Mouse (Mus musculus): ENCODE data around the gene Samd13.

Gene Samd13

DNA sequence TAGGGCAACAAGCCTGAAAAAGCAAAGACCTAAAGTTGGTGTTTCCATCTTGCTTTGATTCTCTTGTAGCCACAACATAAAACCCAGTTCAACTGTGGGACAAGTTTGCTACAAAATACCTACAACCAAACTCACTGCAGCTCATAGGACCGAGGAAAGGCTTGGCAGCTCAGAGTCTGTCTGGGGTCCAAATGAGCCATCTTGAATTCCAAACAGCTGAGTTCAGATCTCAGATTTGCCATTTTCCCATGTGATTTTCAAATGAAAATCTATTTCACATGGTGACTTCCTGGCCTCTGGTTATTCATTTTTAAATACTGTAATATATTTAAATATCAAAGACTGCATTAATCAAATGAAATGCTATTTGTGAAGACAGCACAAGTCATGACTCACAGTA lies 10.3 kb downstream of the Samd13 start:
- intact Hi-C loops (cut with DNase I) = no loop called here

DNA sequence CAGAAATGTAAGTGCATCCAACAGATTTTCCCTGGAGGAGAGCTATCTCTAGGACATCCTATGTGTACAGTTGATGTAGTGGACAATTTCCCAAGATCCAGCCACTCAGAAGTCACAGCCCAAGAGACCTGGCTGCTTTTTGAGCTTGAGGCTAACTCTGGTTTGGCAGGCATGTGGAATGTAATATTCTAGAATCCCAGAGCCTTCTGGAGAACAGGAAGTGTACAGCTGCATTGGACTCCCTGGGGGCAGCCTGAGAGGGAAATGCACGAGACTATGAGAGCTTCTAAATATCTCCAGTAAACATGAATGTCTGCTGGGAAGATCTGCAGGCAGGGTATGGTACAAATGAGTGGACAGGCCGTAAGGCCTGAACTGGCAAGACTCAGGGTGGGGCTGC lies 14.3 kb downstream of the Samd13 start:
- intact Hi-C loops (cut with DNase I) = no loop called here

DNA sequence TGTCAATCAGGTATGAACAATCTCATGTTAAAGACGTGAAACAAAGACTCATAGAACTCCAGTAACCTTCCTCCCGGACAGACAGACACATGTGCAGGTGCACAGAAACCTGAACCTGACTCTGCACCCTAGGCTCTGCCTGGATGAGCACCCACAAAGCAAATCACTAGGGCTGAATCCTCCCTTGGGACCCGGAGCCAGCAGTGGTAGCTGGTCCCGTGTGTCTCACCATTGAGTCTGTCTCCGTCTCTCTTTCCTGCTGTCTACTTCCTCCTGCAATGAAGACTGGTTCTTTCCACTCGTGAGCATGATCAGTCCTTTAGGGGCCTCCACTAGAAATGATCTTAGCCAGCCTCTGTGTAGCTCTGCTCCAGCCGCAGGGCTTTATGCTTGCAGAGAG lies 23.5 kb downstream of the Samd13 start:
- intact Hi-C loops (cut with DNase I) = no loop called here

DNA sequence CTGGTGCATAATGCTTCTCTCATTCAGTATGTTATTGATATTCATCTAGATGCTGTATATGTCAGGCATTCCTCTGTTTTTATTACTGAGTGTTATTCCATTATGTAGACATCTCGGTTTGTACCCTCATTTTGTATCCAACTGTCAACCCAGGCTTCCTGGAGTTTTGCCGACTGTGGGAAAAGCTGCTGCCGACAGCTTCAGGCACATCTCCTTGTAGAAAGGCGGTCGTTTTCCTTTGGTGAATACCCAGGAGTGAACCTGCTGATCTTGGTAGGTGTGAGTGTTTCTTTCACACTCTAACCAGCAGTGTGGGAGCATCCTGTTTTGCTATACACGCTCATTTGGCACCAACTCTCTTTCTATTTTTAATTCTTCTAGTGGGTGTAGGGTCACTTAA lies 24.4 kb downstream of the Samd13 start:
- intact Hi-C loops (cut with DNase I) = no loop called here

DNA sequence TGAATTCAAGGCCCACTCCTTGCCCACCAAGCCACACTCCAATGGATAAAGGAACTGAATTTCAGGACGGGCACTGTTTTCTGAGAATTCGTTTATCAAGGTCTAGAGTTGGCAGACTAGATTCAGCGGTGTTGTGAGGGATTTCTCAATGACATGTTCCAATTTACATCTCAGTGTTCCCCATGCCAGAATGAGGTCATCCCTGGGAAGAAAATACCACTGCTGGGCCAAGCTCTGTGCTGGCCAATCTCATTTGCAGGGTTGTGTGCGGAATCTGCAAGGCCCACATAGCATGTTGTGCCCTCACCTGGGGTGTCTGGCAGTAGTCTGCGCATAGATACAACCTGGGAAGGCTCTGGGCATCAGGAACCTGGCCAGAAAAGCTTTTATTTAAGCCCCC lies 26.1 kb downstream of the Samd13 start:
- intact Hi-C loops (cut with DNase I) = loop anchor here (5.0 kb wide), 1 partner anchor 212 kb away; the partner anchor contains the start of gene Ctbs

DNA sequence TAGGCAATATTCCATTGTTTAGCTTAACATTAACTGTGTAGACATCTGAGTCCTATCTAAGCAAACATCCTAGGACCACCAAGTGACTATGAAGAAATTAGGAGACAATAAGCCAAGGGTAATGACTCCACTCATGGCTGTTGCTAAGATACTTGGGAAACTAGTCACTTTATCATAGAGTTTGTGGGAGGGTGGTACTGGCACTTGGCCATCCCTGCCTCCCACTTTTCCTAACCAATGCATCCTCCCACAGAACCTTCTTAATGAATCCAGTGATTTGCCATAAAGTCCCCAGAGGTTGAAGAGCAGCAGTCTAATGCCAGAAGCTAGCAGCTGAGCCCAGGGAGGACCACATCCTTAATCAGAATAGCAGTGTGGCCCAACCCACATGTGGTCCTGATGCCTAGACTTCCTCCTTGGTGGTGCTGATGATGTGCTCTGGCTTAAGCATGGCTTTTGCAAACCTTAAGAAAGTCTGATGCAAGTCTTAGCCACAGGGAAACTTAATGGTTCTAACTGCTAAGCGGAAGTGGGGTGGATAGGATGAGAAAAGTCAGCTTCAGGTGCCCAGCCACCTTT lies 27.2 kb downstream of the Samd13 start:
- intact Hi-C loops (cut with DNase I) = loop anchor here (5.0 kb wide), 1 partner anchor 211 kb away; the partner anchor contains the start of gene Ctbs

DNA sequence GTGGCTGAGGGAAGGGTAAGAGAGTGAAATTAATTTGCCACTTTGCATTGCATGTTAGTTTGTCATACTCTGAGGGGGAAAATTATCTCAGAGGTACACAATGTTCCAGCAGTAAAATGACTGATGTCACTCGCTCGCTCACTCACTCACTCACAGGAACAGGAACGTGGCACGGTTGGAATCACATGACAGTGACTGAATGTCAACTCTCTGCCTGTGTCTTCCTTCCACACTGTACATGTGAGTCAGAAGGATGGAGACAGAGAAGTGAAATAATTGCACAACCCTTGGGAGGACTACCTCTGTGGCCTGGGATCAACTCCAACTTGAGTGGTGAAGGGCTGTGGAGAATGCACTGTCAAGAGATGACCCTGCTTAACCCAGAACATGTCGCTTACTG lies 28.0 kb downstream of the Samd13 start:
- intact Hi-C loops (cut with DNase I) = loop anchor here (5.0 kb wide), 1 partner anchor 210 kb away; the partner anchor contains the start of gene Ctbs

DNA sequence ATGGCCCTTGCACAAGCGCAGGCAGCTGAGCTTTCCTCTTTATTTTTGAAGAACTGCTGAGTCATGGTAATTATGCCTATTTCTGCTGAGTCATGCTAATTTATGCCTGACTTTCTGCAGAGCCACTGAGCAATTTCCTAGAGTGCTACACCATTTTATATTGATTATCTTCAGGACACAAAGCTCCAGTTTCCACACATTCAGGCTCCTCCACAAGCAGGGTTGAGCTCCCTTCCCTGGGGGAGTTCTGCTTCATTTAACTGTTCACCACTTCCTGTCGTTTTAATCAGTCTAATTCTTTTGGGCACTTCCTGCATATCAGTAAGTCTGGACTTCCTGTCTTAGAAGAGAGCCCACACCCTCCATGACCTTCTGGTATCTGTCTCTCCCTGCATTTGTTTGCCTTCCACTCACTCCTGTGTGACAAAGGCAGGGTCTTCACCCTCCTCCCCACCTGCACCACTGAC lies 30.2 kb downstream of the Samd13 start:
- intact Hi-C loops (cut with DNase I) = loop anchor here (5.0 kb wide), 1 partner anchor 208 kb away; the partner anchor contains the start of gene Ctbs

DNA sequence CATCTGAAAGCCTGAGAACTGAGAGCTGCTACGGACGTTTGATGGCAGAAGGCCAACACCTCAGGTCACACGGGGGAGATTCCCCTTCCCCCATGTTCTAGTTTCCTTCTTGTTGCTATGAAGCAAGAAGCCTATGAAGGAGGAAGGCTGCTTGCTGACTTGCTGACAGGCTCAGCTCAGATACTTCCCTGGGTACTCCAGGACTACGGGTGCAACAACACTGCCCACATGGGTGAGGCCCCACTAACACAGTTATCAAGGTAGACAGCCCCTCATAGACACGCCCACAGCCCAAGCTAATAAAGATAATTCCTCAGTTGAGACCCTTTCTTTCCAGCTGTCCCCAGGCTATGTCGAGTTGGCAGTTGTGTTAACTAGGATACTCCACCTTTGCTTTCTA lies 31.7 kb downstream of the Samd13 start:
- intact Hi-C loops (cut with DNase I) = no loop called here

DNA sequence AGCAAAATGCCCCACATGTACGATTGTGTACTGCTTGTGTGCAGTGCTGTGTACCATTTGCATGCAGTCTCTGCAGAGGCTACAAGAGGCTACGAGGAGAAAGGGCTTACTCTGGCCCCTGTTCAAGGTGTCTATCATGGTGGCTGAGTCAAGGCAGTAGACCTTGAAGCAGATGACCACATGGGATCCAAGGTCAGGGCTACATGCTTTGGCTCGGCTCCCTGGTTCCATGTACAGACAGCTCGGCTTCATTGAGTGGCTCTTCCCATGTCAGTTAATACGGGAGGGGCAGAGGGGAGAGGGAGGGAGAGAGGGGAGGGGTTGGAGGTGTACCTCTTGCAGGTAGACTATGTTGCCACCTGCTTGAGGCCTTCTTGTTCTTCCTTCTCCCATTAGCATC lies 33.0 kb downstream of the Samd13 start:
- intact Hi-C loops (cut with DNase I) = no loop called here

DNA sequence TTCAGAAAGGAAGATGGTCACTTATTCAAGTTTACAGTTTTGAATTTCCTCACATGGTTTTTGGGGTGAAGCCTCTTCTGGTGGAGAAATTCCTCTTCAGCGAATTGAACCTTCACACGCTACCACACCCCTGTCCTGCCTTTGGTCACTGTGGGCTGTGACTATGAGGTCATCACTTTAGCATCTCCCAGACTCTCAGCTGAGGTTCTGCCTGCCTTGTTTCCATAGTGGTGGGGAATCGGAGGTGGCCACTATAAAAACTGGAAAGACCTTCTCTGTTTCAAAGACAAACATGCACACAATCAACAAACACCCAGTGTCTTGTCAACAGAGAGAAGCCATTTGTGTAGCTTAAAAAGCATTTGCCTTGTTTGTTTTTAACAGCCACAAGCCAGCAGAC lies 34.2 kb downstream of the Samd13 start, which contains the start of gene 4930503B20Rik:
4930503B20Rik (minus strand) TSS at position 101 of the 400 bp plus-strand sequence.
- intact Hi-C loops (cut with DNase I) = no loop called here

DNA sequence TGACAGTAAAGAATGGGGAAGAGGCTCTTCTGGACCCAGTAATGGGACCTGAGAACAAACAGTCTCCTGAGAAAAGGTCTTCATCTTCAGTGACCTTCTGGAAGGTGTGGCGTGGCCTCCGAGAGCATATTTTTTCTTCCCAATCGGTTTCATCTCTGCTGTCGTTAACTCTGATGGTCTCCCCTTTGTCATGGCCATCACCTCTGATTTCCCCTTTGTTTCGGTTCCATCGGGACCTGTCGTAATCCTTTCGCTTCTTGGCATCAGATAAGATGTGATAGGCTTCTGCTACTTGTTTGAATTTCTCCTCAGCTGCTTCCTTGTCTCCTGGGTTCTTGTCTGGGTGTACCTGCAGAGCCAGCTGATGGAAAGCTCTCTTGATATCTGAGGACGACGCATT lies 34.7 kb downstream of the Samd13 start:
- intact Hi-C loops (cut with DNase I) = no loop called here

DNA sequence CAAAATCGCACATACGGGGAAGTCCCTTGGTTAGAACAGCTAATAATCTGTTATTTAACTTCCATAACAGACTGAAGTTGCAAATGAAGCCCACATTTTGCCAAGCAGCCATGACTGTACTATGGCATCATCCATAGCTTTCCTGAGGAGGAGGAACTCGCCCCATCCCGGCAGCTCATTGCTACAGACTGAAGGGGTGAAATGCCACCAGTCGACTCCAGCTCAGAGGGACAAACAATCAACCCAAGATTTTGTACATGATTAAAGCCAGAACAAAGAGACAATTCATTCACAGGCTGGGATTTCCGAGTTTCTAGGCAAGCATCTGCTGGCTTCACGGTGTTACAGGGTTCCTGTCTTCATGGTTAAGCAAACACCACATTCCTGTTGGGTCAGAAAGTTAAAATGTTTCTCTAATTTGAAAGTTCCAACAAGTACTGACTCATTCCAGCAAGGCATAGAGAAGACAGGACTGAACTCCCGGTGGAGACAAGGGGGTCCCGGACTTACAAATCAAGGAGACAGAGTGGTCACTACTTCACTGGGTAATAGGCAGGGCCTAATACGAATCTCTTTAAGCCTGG lies 36.0 kb downstream of the Samd13 start:
- intact Hi-C loops (cut with DNase I) = no loop called here

DNA sequence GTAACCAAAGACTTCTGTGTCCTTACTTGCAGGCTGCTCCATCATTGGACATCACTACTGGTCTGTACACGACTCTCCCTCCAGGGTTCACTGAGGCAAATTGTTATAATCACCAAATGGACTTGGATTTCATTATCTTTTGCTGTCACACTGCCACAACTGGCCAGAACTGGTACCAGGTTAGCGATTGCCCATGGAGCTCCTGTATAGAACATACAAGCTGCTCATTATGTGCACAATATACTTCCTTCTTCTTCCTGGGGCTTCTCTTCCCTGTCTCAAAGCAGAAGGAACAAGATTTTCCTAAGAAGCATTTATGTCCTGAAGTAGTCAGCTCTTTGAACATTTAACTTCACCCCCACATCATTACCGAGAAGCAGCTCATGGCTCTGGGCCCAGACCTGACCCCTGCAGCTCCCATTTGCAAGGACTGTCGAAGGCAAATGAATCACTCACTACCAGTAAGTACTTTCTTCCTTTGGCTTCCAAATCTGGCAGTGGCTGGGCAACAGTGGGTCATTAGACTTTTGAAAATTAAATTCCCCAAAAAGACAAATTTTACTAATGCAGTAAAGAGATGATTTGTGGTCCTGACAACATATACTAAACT lies 43.5 kb downstream of the Samd13 start:
- intact Hi-C loops (cut with DNase I) = no loop called here

DNA sequence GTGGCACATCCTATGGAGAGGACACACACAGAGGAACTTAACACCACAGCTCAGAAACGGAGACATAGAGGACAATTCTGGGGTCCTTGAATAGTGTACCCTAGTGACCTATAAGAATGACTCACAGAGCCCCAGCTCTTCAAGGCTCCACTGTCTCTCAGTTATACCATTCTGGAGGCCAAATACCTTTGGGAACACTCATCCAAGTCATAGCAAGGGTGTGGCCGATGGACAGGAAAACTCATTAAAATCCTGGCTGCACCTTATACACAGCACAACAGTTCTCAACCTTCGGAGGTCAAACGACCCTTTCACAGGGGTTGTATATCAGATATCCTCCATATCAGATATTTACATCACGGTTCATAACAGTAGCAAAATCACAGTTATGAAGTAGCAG lies 52.9 kb downstream of the Samd13 start:
- intact Hi-C loops (cut with DNase I) = no loop called here

DNA sequence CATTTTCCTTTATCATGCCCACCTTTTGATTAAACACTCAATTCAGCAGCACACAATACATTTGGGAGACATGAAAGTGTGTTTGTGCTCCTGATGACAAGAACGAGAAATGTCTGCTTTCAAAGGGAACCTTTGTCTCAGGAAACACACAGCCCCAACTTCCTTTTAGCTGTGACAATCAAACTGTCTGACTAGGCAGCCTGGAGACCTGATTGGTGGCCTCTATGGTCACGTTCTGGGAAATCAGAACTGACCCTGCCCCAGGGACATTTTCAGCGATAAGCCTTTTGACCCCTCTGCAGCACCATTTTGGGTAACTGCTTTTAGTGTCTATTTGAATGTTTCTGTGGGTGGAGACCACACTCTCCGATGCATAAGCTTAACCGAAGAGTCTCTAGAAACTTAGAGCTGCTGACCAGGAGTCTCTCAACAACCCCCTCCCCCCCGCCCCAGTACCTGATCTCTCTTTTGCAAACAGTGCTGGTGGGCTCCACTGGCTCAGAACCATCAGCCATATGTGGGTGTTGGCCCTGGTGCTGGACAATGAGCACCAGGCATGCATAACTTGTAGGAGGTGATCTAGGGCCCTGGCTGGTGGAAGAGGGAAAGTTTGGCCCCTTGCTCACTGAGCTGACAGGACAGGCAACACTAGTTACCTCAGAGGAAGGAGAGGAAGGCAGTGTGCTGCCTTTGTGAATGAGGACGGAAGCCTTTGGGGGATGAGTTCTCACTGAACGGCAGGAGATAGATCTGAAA lies 57.0 kb downstream of the Samd13 start:
- intact Hi-C loops (cut with DNase I) = no loop called here

DNA sequence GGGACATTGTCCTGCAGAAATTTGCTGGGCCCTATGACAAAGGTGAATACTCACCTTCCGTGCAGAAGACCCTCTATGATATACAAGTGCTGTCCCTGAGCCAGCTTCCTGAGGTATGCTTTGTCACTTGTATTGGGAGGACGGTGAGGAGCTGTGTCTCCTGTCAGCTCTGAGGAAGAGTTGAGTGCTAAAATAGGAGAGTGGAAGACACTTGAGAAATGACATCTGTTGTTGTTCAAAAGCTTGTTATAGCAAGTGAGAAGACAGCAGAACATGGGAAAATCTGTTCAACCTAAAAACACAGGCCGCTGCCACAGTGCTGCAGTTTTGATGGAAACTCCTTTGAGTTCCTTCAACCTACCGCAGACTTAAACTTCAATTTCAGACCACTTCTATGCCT lies 59.6 kb downstream of the Samd13 start:
- intact Hi-C loops (cut with DNase I) = no loop called here

DNA sequence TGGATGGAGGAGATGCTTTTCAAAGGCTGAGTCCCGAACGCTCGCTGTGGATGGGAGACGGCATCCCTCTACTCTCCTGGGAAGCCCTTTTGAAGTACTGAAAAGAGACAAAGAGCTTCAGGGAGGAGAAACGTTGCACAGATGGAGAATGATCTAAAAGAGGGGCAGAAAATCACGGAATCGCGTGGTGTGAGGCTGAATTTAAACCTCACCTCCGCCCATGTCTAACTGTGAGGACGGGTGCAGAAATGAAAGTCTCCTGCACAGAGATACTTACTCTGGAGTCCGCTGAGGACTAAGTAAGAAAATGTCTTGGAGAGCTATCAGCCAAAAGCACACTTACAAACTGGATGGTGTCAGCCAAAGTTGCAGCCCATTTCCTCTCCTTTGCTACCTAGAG lies 63.4 kb downstream of the Samd13 start:
- intact Hi-C loops (cut with DNase I) = no loop called here

DNA sequence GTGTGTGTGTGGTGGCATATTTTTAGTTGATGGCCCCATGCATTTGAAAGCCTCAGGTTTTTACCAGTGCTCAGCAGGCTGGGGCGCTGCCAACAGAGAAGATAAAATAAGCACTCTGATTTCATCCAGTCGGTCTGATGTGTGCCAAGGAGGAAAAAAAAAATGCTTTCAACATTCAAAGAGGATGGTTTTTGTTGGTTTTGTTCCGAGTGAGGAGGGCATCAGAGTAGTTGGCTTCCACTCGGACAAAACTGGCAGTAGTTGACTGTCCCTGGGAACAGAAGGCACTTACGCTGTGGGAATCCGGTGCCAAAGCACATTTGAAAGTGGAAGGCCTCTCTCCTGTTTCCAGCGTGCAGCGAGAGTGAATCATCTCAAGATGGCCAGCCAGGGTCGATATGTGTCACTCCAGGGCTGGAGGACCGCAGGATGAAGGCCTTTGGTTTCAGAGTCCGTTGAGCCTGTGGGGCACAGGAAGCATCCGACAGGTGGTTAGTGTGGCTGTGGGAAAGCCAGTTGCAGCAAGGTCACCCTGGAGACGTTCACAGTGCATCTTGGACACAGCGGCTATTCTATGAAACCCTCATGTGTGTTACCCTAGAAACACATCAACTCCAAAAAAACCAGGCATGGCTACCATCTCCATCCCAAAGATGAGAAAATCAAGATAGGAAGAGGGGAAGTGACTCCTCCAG lies 64.7 kb downstream of the Samd13 start:
- intact Hi-C loops (cut with DNase I) = no loop called here

DNA sequence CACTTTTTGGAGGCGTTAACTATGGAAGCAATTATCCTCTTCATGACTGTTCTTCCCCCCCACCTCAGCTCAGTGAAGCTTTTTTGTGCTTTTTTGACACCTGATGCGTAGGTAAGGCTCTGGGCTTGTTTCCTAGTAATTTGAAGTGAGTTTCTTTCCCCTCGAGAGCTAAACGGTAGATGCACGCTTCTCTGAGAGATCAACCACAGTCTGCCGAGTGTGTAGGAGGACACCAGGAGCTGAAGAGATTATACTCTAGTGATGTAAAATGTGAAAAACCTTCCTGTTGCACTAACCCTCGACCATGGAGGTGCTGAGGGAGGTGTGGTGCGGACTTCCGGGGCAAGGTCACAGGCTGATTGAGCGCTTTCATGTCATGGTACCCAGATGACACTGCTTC lies 65.3 kb downstream of the Samd13 start:
- intact Hi-C loops (cut with DNase I) = no loop called here

DNA sequence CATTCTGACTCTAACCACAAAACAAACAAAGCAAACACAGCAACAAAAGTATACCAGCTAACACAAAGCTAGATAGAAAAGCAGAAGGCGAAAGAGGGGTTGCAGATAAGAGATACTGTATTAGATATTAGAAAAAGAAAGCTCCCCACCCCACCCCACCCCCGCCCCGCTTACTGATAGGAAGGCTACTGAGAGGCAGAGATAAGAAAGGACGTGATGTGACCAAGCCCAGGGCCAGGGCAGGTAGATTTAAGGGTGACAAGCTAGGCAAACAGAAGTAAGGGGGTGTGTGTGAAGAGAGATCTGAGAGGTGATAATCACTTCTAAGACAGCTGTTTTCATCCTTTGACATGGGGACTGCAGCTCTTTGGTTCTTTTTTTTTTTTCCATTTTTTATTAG lies 67.0 kb downstream of the Samd13 start:
- intact Hi-C loops (cut with DNase I) = no loop called here
